Mouse (Mus musculus): ENCODE results near the gene Pabpc4.

DNA sequence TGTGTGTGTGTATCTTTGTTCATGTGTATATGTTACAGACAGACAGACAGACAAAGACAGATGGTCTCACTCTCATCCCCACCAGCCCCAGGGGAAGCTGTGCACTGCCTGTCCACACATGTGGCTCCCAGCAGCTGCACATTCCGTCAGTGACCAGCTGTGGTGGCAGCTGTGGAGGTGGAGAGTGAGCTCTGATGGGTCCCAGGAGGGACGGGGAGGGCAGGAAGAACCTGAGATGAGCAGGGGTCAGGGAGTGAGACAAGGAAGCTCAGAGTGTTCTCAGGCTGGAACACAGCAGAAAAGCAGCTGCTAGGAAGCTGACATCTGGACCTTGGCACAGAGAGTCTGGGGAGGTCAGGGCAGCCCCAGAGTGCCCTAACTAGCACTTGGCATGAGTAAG lies 33.9 kb upstream of the Pabpc4 start:
- TF ChIP-seq CTCF (IDR thresholded peaks at IDR 0.05; ENCODE audit: extremely low read depth, insufficient read depth, low read length) (no peak), POLR2A (IDR thresholded peaks at IDR 0.05; ENCODE audit: extremely low read depth, insufficient read depth, low read length) (no peak)

Measured in cortical plate, adult 2 months (tissue).